Mouse (Mus musculus): ENCODE measurements around the gene Olfr1310.
"Not testable (repeated sequence)": the region's sequence is repeated elsewhere in the genome, so short reads cannot be mapped to it uniquely, and the experiment has no call there.

Gene Olfr1310

DNA sequence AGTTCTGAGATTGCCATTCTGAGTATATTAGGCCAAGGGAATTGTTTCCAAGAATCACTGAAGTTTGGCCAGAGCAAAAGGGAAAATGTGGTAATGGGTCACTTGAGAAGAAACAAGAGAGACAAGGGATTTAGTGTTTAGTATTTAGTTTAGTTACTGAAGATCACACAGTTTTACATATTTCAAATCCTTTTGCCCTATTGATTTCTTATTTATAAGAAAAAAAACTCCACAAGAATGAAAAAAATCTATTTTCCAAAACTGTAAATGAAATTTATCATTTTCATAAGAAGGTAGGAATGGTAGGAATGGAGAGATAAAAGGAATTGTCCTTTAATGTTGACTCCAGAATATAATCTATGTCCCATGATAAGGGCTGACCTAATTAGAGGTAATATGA, at the start of gene Olfr1310:
Gene Olfr1310, minus strand, starts transcription at position 101 of the 400 bp plus-strand sequence.
- DNase-seq (ENCODE audit: low read depth, low spot score): no peak

DNA sequence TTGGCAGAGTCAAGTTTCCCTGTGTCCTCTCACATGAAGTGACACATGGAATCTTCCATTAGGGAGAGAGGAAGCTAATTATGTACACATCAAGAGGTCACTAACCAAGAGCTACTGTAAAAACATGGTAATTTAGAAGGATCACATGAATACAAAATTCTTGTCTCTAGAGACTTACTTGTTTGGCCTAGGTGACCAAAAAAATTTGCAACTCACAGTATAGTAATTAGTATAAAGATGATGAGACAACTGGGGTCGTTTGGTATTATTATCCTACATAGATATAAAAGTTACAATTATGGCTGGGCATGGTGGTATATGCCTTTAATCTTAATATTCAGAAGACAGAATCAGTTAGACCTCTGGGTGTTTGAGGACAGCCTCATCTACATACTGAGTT, 37.6 kb upstream of the Olfr1310 start, which contains the start of gene Olfr1312:
Gene Olfr1312, minus strand, starts transcription at position 101 of the 400 bp plus-strand sequence.
- no peak for DNase-seq (ENCODE audit: low read depth, low spot score)

GRCm38 (mm10) chr2:112026971-112027370, 14.5 kb upstream of the Olfr1310 start:
- DNase-seq (ENCODE audit: low read depth, low spot score): not testable (repeated sequence)

GRCm38 (mm10) chr2:112024312-112024711, 11.8 kb upstream of the Olfr1310 start, which contains the start of gene Olfr1311:
Gene Olfr1311, minus strand, starts transcription at chr2:112024412.
- no peak for DNase-seq (ENCODE audit: low read depth, low spot score)

DNA sequence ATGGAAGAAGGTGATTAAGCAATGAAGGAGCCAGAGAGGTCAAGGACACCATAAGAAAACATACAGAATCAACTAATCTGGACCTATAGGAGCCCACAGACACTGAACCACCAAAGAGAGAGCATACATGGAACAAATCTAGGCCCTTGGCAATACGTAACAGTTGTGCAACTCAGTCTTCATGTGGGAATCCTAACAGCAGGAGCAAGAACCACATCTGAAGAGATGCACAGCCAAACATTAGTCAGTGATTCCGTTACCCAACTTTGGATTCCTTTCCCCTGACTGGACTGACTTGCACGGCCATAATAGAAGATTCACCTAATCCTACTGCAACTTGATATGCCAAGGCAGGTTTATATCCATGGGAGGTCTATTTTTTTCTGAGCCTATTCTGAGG, 2.4 kb upstream of the Olfr1310 start:
- no peak for DNase-seq (ENCODE audit: low read depth, low spot score)

DNA sequence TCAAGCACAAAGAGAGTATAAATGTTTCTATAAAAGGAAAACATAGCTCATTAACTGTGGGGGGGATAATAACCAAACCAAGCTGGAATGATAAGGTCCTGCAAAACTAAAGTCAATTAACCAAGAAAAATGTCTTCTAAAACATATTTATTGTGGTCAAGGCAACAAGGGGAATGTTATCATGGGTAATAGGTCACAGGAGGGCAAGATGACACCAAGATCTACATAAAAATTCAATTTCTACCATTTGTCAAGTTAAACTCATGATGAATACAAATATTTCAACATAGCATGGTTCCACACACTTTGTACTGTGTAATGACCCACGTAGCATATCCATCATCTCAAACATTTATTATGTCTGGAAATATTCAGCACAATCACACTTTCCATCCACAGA, 22.3 kb downstream of the Olfr1310 start, which contains the start of gene Olfr1309:
Gene Olfr1309, minus strand, starts transcription at position 101 of the 400 bp plus-strand sequence.
- no peak for DNase-seq (ENCODE audit: low read depth, low spot score)

DNA sequence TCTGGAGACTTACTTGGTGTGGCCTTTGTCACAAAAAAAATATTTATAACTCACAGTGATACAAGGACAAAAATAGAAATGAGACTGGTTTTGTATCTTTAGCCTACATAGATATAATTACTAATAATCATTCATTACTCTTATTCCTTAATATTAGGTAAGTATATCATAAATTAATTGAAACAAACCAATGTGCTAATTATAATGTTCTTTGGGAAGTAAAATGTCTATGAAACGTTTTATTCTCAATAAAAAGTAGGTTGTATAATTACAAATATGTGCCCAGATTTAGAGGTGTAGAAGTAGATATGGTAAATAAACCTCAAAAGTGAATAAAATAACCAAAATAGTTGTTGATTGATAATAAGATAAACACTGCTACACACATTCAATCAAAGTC, 47.7 kb downstream of the Olfr1310 start, which contains the start of gene Olfr1308:
Gene Olfr1308, minus strand, starts transcription at position 101 of the 400 bp plus-strand sequence.
- DNase-seq (ENCODE audit: low read depth, low spot score): no peak
